In genomic region chr15:7134454-7135052, GRCm38 (mm10) we compare ENCODE assay signal across 9 mouse cellular contexts. TPM values are rescaled to one million over a fixed set of nuclear protein-coding genes. Genes with fewer than 3 reads are reported as not detected.
DNase-seq lines count a peak whose midpoint lies in the region; ATAC-seq and TF ChIP-seq lines count a peak whose summit lies in the region.
"Had no signal": no experiment of that assay in that cellular context is flagged by ENCODE, and none has a peak within 500 bp of the region (broad histone marks: within the 10 kb centered on the region; RNA-seq: fewer than 3 reads in every experiment).

No protein-coding gene starts in this region.

- H3K27ac ChIP-seq in cortical plate, adult 2 months (ENCODE audit: insufficient read depth, low read length) = no peak overlapping the region
- H3K27ac ChIP-seq: limb, embryonic 15.5 days had no signal

- TF ChIP-seq CTCF in cortical plate, adult 2 months (IDR thresholded peaks at IDR 0.05; ENCODE audit: extremely low read depth, insufficient read depth, low read length) = peak; percentile 41; the same call in 1 of the 2 replicates

- no peak for ATAC-seq in cerebellum, adult (ENCODE audit: insufficient number of reproducible peaks, low FRiP score, low TSS enrichment)
- ATAC-seq in megakaryocyte progenitor cell, adult 5-6 weeks (replicated peaks; ENCODE audit: poor library complexity) = peak; percentile 38; the same call in 1 of the 2 replicates

- H3K4me3 ChIP-seq in cortical plate, adult 2 months (ENCODE audit: insufficient read depth, low read length) = no peak overlapping the region
- H3K4me3 ChIP-seq: limb, embryonic 15.5 days had no signal

- no peak for TF ChIP-seq POLR2A in cortical plate, adult 2 months (IDR thresholded peaks at IDR 0.05; ENCODE audit: extremely low read depth, insufficient read depth, low read length)

- intact Hi-C loops in left cerebral cortex, postnatal 14 days (cut with DNase I) = loop anchor here (5.0 kb wide), 3 partner anchors 88 to 227 kb away; no protein-coding TSS in a partner anchor

- H3K4me1 ChIP-seq in cortical plate, adult 2 months (ENCODE audit: control insufficient read depth, insufficient read depth, low read length) = peaks cover 4% of the 10 kb centered on the region; the same call in 1 of the 2 replicates

- DNase-seq in cerebellum, postnatal 10 days = peak; percentile 58 to 73
- peak; percentile 58 to 73 for DNase-seq in left cerebral cortex, postnatal 14 days (ENCODE audit: low spot score in 2 of 2)
- no peak for DNase-seq in left cerebral cortex, adult 18-20 months (ENCODE audit: low spot score in 2 of 2)
- DNase-seq in ovary, postnatal 36 days (ENCODE audit: low spot score) = no peak
- no peak for DNase-seq in gastrocnemius, postnatal 10 days

RNA-seq across cellular contexts. Expression of gene Lifr, which starts 44.1 kb away (rescaled TPM):
- total RNA-seq in left cerebral cortex, postnatal 14 days (2021) = 10 to 100 TPM; 37.7 to 41.2 TPM
- 10 to 100 TPM; 42.5 to 44.8 TPM for total RNA-seq in left cerebral cortex, adult 18-20 months (2021)
- polyA plus RNA-seq in cortical plate, adult 2 months (2012; rRNA removed) = 16.0 and 17.0 TPM in 2 replicates
- total RNA-seq in megakaryocyte progenitor cell, adult 5-6 weeks (2015) = 0.22 and 0.57 TPM in 2 replicates
- total RNA-seq in megakaryocyte progenitor cell, adult 5-6 weeks (2017) = 0.25 and 0.27 TPM in 2 replicates
- total RNA-seq in gastrocnemius, postnatal 10 days (2021) = 10 to 100 TPM; 48.4 to 55.9 TPM

Comparison
In these comparisons a context has a peak if more than half of its experiments do, and no peak if none do; other contexts are left out.
1. DNase-seq: peak in cerebellum, postnatal 10 days (2 of 2) and left cerebral cortex, postnatal 14 days (2 of 2); none in left cerebral cortex, adult 18-20 months (0 of 2), ovary, postnatal 36 days (single experiment) and gastrocnemius, postnatal 10 days (single experiment).
2. RNA of gene Lifr, which starts 44.1 kb away (total RNA-seq): 48.4 to 55.9 TPM in gastrocnemius, postnatal 10 days, 42.5 to 44.8 TPM in left cerebral cortex, adult 18-20 months and 37.7 to 41.2 TPM in left cerebral cortex, postnatal 14 days; 0.22 to 0.57 TPM in megakaryocyte progenitor cell, adult 5-6 weeks; every median in the first group is over 10 times any median in the second.